Mouse (Mus musculus) heart, embryonic 11.5 days (tissue): ENCODE results near the gene Gm9817. TPM values are rescaled to one million over a fixed set of nuclear protein-coding genes. Genes with fewer than 3 reads are reported as not detected.

Experiments used
- ATAC-seq: fragments of 200-750 bp; cut with Nextera tagmentation; replicated peaks from 2 replicates; pipeline ENCODE4 v1.8.0; 2017; ENCODE audit warnings: moderate library complexity; ENCODE audit not compliant: insufficient number of reproducible peaks, low FRiP score, low TSS enrichment
- H3K27ac ChIP-seq: fragments of 300-500 bp; sonication (generic); 2 replicates; pipeline ENCODE4 v1.5.1; 2014; ENCODE audit warnings: mild to moderate bottlenecking, low read depth, low read length
- H3K27me3 ChIP-seq: fragments of 300-500 bp; sonication (generic); 2 replicates; pipeline ENCODE4 v1.6.1; 2014; ENCODE audit warnings: mild to moderate bottlenecking, low read length, mixed read lengths; ENCODE audit not compliant: control insufficient read depth, insufficient read depth
- H3K36me3 ChIP-seq: fragments of 300-500 bp; sonication (generic); 2 replicates; pipeline ENCODE4 v1.6.1; 2014; ENCODE audit warnings: mild to moderate bottlenecking, low read length, moderate library complexity, mixed read lengths; ENCODE audit not compliant: control insufficient read depth, insufficient read depth
- H3K4me1 ChIP-seq: fragments of 300-500 bp; sonication (generic); 2 replicates; pipeline ENCODE4 v1.6.1; 2014; ENCODE audit warnings: low read length; ENCODE audit not compliant: control insufficient read depth, insufficient read depth
- H3K4me2 ChIP-seq: fragments of 300-500 bp; sonication (generic); 2 replicates; pipeline ENCODE4 v1.6.1; 2014; ENCODE audit warnings: mild to moderate bottlenecking, moderate library complexity
- H3K4me3 ChIP-seq: fragments of 300-500 bp; sonication (generic); 2 replicates; pipeline ENCODE4 v1.5.1; 2014; ENCODE audit warnings: low read depth, low read length
- H3K9ac ChIP-seq: fragments of 300-500 bp; sonication (generic); 2 replicates; pipeline ENCODE4 v1.6.1; 2014; ENCODE audit warnings: mild to moderate bottlenecking, low read depth, low read length, moderate library complexity
- H3K9me3 ChIP-seq: fragments of 300-500 bp; sonication (generic); replicated peaks from 2 replicates; pipeline ENCODE4 v1.6.1; 2016; ENCODE audit warnings: low read length; ENCODE audit not compliant: control insufficient read depth
- WGBS: fragments of 180-500 bp; shearing (Covaris S2); extraction: QIAGEN DNeasy Blood & Tissue Kit; methylation state at CpG from one replicate; pipeline ENCODE4 v1.1.7; 2014; ENCODE audit not compliant: insufficient replicate concordance; 5-methylcytosine and 5-hydroxymethylcytosine counted together
- polyA plus RNA-seq: library from polyadenylated mRNA; unstranded; fragments of >200 nt; fragmentation: Nextera tagmentation; extraction: Ambion mirVana; gene quantifications from 2 replicates; pipeline ENCODE4 v1.2.1, GENCODE M21; 2014

Gene Gm9817
- polyA plus RNA-seq, 1 experiment from 2014 or later = not detected

- ATAC-seq = no peak
- WGBS = 70% methylated on average over 10 of the region's 10 CpGs
Measured at GRCm38 (mm10) chr13:45099582-45100229, 21.2 kb downstream of the Gm9817 start.

GRCm38 (mm10) chr13:45106480-45106879 is 28.0 kb downstream of the Gm9817 start:
- no peaks in the 10 kb centered on the region for H3K4me1 ChIP-seq
- ATAC-seq = no peak
- H3K4me3 ChIP-seq = no peak overlapping the region
- 68% methylated on average over 3 of the region's 3 CpGs for WGBS
- no peak overlapping the region for H3K9ac ChIP-seq
- no peaks in the 10 kb centered on the region; the same call in 1 of the 2 replicates for H3K27me3 ChIP-seq
- no peak overlapping the region for H3K27ac ChIP-seq
- H3K36me3 ChIP-seq = no peaks in the 10 kb centered on the region
- H3K4me2 ChIP-seq = no peak overlapping the region
- no peaks in the 10 kb centered on the region for H3K9me3 ChIP-seq

More at GRCm38 (mm10) chr13:45099582-45100229, 21.2 kb downstream of the Gm9817 start:
- Histone ChIP-seq H3K36me3 (no peaks in the 10 kb centered on the region), H3K9ac (no peak overlapping the region), H3K9me3 (no peaks in the 10 kb centered on the region), H3K4me1 (no peaks in the 10 kb centered on the region), H3K27me3 (no peaks in the 10 kb centered on the region), H3K27ac (no peak overlapping the region), H3K4me3 (no peak overlapping the region), H3K4me2 (no peak overlapping the region)

DNA sequence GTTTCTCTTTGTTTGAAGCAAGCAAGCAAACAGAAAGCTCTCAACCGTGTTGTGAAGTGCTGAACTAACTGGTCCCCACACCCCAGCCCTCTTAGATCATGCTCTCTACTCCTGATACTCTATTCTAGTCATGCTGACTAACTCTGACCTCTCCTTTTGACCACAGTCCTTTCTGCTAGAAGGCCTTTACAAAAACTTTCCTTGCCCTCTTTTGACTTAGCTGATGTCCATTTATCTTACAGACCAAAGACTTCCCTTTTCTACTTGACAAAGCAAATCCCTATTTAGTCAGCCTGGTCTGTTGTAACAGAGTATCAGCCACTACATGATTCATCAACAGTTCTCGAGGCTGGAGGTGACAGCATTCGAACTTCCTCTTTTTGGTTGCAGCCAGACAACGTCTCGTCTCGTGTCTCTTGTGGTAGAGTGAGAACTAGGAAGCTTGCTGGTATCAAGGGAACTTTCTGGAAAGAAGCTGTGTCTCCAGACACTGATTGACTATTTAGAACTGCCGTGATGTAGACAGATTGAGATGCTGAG is 30.4 kb downstream of the Gm9817 start:
- WGBS = 55% methylated on average over 7 of the region's 7 CpGs
- no peaks in the 10 kb centered on the region for H3K4me1 ChIP-seq
- no peaks in the 10 kb centered on the region for H3K36me3 ChIP-seq
- H3K4me3 ChIP-seq = no peak overlapping the region
- H3K27me3 ChIP-seq = no peaks in the 10 kb centered on the region; the same call in 1 of the 2 replicates
- H3K9ac ChIP-seq = no peak overlapping the region
- no peak overlapping the region for H3K27ac ChIP-seq
- no peak overlapping the region for H3K4me2 ChIP-seq
- no peaks in the 10 kb centered on the region for H3K9me3 ChIP-seq
- no peak for ATAC-seq

GRCm38 (mm10) chr13:45118375-45118774 is 39.9 kb downstream of the Gm9817 start:
- no peak overlapping the region for H3K27ac ChIP-seq
- H3K9ac ChIP-seq = no peak overlapping the region
- H3K4me2 ChIP-seq = no peak overlapping the region
- H3K4me1 ChIP-seq = no peaks in the 10 kb centered on the region
- no peak for ATAC-seq
- 75% methylated on average over 5 of the region's 5 CpGs for WGBS
- H3K27me3 ChIP-seq = no peaks in the 10 kb centered on the region
- H3K9me3 ChIP-seq = no peaks in the 10 kb centered on the region
- no peaks in the 10 kb centered on the region for H3K36me3 ChIP-seq
- H3K4me3 ChIP-seq = no peak overlapping the region

DNA sequence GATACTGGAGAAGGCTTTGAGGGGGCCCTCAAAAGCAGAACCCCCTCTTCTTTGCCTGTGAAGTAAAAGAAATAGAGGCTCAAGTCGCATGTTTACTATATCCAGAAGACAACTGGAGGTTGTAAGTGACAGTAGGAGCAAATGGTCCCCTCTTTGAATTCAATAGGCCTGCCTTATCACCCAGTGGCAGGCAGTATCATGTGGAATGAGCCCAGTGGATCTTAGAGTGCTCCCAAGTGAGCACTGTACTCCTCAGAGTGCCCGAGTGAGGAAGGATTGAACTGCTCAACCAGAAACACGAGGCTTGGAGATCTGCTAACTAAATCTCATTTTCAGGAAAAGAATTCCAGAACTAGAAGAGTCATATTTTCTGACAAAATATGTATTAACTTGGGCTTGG is 40.3 kb downstream of the Gm9817 start:
- Histone ChIP-seq H3K36me3 (no peaks in the 10 kb centered on the region), H3K9ac (no peak overlapping the region), H3K4me2 (no peak overlapping the region), H3K27me3 (no peaks in the 10 kb centered on the region), H3K27ac (no peak overlapping the region), H3K9me3 (no peaks in the 10 kb centered on the region), H3K4me3 (no peak overlapping the region), H3K4me1 (no peaks in the 10 kb centered on the region)
- no peak for ATAC-seq
- 58% methylated on average over 3 of the region's 3 CpGs for WGBS

Other genes with a start within 250 kb of the Gm9817 start
- 64.1 and 67.9 TPM in 2 replicates for gene Dtnbp1, start 76.5 kb upstream of the Gm9817 start, polyA plus RNA-seq